In the genomic region with DNA sequence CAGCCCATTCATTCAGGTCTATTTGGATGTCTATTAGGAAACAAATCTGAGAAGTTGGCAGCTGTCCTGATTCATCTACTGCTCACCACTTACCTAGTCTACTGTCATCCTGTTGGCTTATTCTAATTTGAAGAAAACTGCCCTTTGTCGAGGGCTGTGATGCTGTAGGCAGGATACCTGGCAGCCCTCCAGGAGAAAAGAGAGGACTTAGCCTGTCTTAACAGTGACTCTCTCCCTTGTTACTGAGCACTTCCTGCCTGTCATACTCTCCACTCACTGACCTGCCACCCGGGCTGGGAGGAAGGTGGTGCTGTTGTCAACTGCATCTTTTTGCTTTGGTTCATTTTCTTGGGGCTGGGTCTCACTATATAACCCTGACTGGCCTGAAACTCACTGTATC, we compare ENCODE assay signal across 27 mouse cellular contexts. TPM values are rescaled to one million over a fixed set of nuclear protein-coding genes. Genes with fewer than 3 reads are reported as not detected.
DNase-seq lines count a peak whose midpoint lies in the region; ATAC-seq and TF ChIP-seq lines count a peak whose summit lies in the region.
"Had no signal": no experiment of that assay in that cellular context is flagged by ENCODE, and none has a peak within 500 bp of the region (broad histone marks: within the 10 kb centered on the region; RNA-seq: fewer than 3 reads in every experiment).

No protein-coding gene starts in this region.

- H3K27me3 ChIP-seq in heart, embryonic 11.5 days (ENCODE audit: control insufficient read depth, insufficient read depth, low read length), result no peaks in the 10 kb centered on the region; the same call in 1 of the 2 replicates
- H3K27me3 ChIP-seq in kidney, embryonic 16.5 days (ENCODE audit: insufficient read depth, low read length), result no peaks in the 10 kb centered on the region
- no peaks in the 10 kb centered on the region for H3K27me3 ChIP-seq in midbrain, embryonic 11.5 days (ENCODE audit: control insufficient read depth, insufficient read depth, low read length)
- H3K27me3 ChIP-seq in midbrain, postnatal 0 days (ENCODE audit: insufficient read depth, low read length), result no peaks in the 10 kb centered on the region
- no peaks in the 10 kb centered on the region for H3K27me3 ChIP-seq in thymus, adult 2 months (ENCODE audit: control insufficient read depth, insufficient read depth, low read length)
- H3K27me3 ChIP-seq: forebrain, embryonic 12.5 days; hindbrain, embryonic 13.5 days had no signal

- H3K4me1 ChIP-seq in heart, embryonic 11.5 days (ENCODE audit: control insufficient read depth, insufficient read depth, low read length), result peaks cover 7% of the 10 kb centered on the region; the same call in 1 of the 2 replicates
- 0 out of 2 replicates have a peak, but pooled peaks cover 3% of the 10 kb centered on the region for H3K4me1 ChIP-seq in kidney, embryonic 16.5 days (ENCODE audit: insufficient read depth, low read length)
- no peaks in the 10 kb centered on the region for H3K4me1 ChIP-seq in midbrain, embryonic 11.5 days (ENCODE audit: control insufficient read depth, insufficient read depth, low read length)
- no peaks in the 10 kb centered on the region for H3K4me1 ChIP-seq in midbrain, postnatal 0 days (ENCODE audit: insufficient read depth, low read length)
- peaks cover 13% of the 10 kb centered on the region for H3K4me1 ChIP-seq in thymus, adult 2 months (replicated peaks; ENCODE audit: control insufficient read depth, insufficient read depth, low read length)
- H3K4me1 ChIP-seq: forebrain, embryonic 12.5 days; hindbrain, embryonic 13.5 days had no signal

- H3K9ac ChIP-seq in heart, embryonic 11.5 days (ENCODE audit: low read depth, low read length), result no peak overlapping the region
- H3K9ac ChIP-seq in kidney, embryonic 16.5 days (replicated peaks; ENCODE audit: low read length), result no peak overlapping the region
- H3K9ac ChIP-seq in midbrain, embryonic 11.5 days (ENCODE audit: low read length), result no peak overlapping the region
- no peak overlapping the region for H3K9ac ChIP-seq in midbrain, postnatal 0 days (replicated peaks; ENCODE audit: low read length, poor library complexity, severe bottlenecking)
- H3K9ac ChIP-seq: forebrain, embryonic 12.5 days; heart, embryonic 12.5 days; hindbrain, embryonic 13.5 days had no signal

- no peak for TF ChIP-seq POLR2A in thymus, adult 2 months (IDR thresholded peaks at IDR 0.05; ENCODE audit: control insufficient read depth, extremely low read depth, insufficient read depth, low read length, poor library complexity)

- ATAC-seq in heart, embryonic 11.5 days (replicated peaks; ENCODE audit: insufficient number of reproducible peaks, low FRiP score, low TSS enrichment), result no peak
- ATAC-seq in kidney, embryonic 16.5 days (ENCODE audit: low FRiP score, low TSS enrichment), result no peak
- ATAC-seq in midbrain, embryonic 11.5 days (ENCODE audit: low FRiP score), result no peak
- no peak for ATAC-seq in midbrain, postnatal 0 days (ENCODE audit: low FRiP score)
- ATAC-seq: activated CD4-positive, CD25-positive, alpha-beta regulatory T cell, adult 4 months; CD4-positive, CD25-positive, alpha-beta regulatory T cell, adult 4 months; forebrain, embryonic 16.5 days; Patski had no signal

- no peak for TF ChIP-seq CTCF in midbrain, postnatal 0 days (IDR thresholded peaks at IDR 0.05)
- TF ChIP-seq CTCF in thymus, adult 2 months (IDR thresholded peaks at IDR 0.05; ENCODE audit: borderline replicate concordance, control insufficient read depth, extremely low read depth, insufficient read depth, low read length, poor library complexity), result no peak

- H3K27ac ChIP-seq in heart, embryonic 11.5 days (ENCODE audit: low read depth, low read length), result no peak overlapping the region
- H3K27ac ChIP-seq in kidney, embryonic 16.5 days (ENCODE audit: low read length), result no peak overlapping the region
- H3K27ac ChIP-seq in midbrain, embryonic 11.5 days (ENCODE audit: low read depth, low read length), result no peak overlapping the region
- no peak overlapping the region for H3K27ac ChIP-seq in midbrain, postnatal 0 days (ENCODE audit: low read depth, low read length)
- H3K27ac ChIP-seq in thymus, adult 2 months (ENCODE audit: control insufficient read depth, insufficient read depth, low read length), result no peak overlapping the region
- H3K27ac ChIP-seq: forebrain, embryonic 12.5 days; heart, adult 2 months; hindbrain, embryonic 13.5 days had no signal

- no peaks in the 10 kb centered on the region for H3K9me3 ChIP-seq in heart, embryonic 11.5 days (replicated peaks; ENCODE audit: control insufficient read depth, low read length)
- no peaks in the 10 kb centered on the region for H3K9me3 ChIP-seq in kidney, embryonic 16.5 days (ENCODE audit: low read length)
- H3K9me3 ChIP-seq in midbrain, embryonic 11.5 days (ENCODE audit: control insufficient read depth, low read length), result no peaks in the 10 kb centered on the region
- H3K9me3 ChIP-seq in midbrain, postnatal 0 days (ENCODE audit: low read length), result no peaks in the 10 kb centered on the region
- H3K9me3 ChIP-seq: forebrain, embryonic 12.5 days; G1E; heart, embryonic 12.5 days; hindbrain, embryonic 13.5 days had no signal

- no peak overlapping the region for H3K4me3 ChIP-seq in heart, embryonic 11.5 days (ENCODE audit: low read depth, low read length)
- no peak overlapping the region for H3K4me3 ChIP-seq in kidney, embryonic 16.5 days (ENCODE audit: low read length)
- H3K4me3 ChIP-seq in midbrain, embryonic 11.5 days (ENCODE audit: low read depth, low read length), result no peak overlapping the region
- no peak overlapping the region for H3K4me3 ChIP-seq in midbrain, postnatal 0 days (ENCODE audit: low read depth, low read length)
- no peak overlapping the region for H3K4me3 ChIP-seq in thymus, adult 2 months (ENCODE audit: control insufficient read depth, insufficient read depth, low read length)
- H3K4me3 ChIP-seq: forebrain, embryonic 12.5 days; heart, adult 2 months; heart, embryonic 12.5 days; hindbrain, embryonic 13.5 days had no signal

- DNase-seq in heart, postnatal 4 days, result peak; percentile 26
- peak; percentile 47 for DNase-seq in kidney, postnatal 14 days
- DNase-seq in midbrain, embryonic 11.5 days (ENCODE audit: low spot score, missing footprints), result peak; percentile 10
- no peak for DNase-seq in midbrain, postnatal 0 days (ENCODE audit: low spot score)
- DNase-seq in NIH3T3 (ENCODE audit: low read depth), result peak; percentile 30
- DNase-seq in thymus, adult 2 months, result no peak
- DNase-seq: adrenal gland, postnatal 14 days; B cell, adult 2 months; cerebellum, adult 11-12 months; cerebellum, adult 9-11 months; gastrocnemius, postnatal 10 days; heart, adult 2 months; heart, postnatal 36 days had no signal

- H3K36me3 ChIP-seq in heart, embryonic 11.5 days (ENCODE audit: control insufficient read depth, insufficient read depth, low read length), result no peaks in the 10 kb centered on the region
- H3K36me3 ChIP-seq in kidney, embryonic 16.5 days (ENCODE audit: insufficient read depth, low read length), result no peaks in the 10 kb centered on the region
- no peaks in the 10 kb centered on the region for H3K36me3 ChIP-seq in midbrain, embryonic 11.5 days (ENCODE audit: control insufficient read depth, insufficient read depth, low read length)
- H3K36me3 ChIP-seq in midbrain, postnatal 0 days (ENCODE audit: insufficient read depth, low read length), result no peaks in the 10 kb centered on the region
- H3K36me3 ChIP-seq in thymus, adult 2 months (ENCODE audit: control insufficient read depth, insufficient read depth, low read length), result no peaks in the 10 kb centered on the region
- H3K36me3 ChIP-seq: forebrain, embryonic 12.5 days; G1E; heart, embryonic 12.5 days; hindbrain, embryonic 13.5 days had no signal

- H3K4me2 ChIP-seq in heart, embryonic 11.5 days, result no peak overlapping the region
- H3K4me2 ChIP-seq in kidney, embryonic 16.5 days (replicated peaks; ENCODE audit: low read depth, low read length), result no peak overlapping the region
- H3K4me2 ChIP-seq in midbrain, embryonic 11.5 days, result no peak overlapping the region
- H3K4me2 ChIP-seq in midbrain, postnatal 0 days (ENCODE audit: low read depth, low read length, poor library complexity, severe bottlenecking), result no peak overlapping the region
- H3K4me2 ChIP-seq: forebrain, embryonic 12.5 days; heart, embryonic 12.5 days; hindbrain, embryonic 13.5 days had no signal

- 35% methylated on average over 2 of the region's 2 CpGs for WGBS in heart, embryonic 11.5 days (ENCODE audit: insufficient replicate concordance)
- WGBS in kidney, embryonic 16.5 days, result 43% methylated on average over 2 of the region's 2 CpGs
- WGBS in midbrain, embryonic 11.5 days, result 66% methylated on average over 2 of the region's 2 CpGs
- 49% methylated on average over 2 of the region's 2 CpGs for WGBS in midbrain, postnatal 0 days
- WGBS in thymus, adult 2 months, result 4% methylated on average over 2 of the region's 2 CpGs

RNA-seq across cellular contexts. Expression of gene Rnf222, which starts 2.3 kb away (rescaled TPM):
- under 1 TPM; 0.21 to 0.32 TPM for total RNA-seq in heart, postnatal 4 days (2021)
- polyA plus RNA-seq in heart, embryonic 11.5 days (2014; fragmentation: Nextera tagmentation; extraction: Ambion mirVana), result 0.11 and 0.18 TPM in 2 replicates
- 0.05 and 0.17 TPM in 2 replicates for polyA plus RNA-seq in kidney, embryonic 16.5 days (2015; fragmentation: Nextera tagmentation; extraction: Ambion mirVana)
- polyA plus RNA-seq in midbrain, embryonic 11.5 days (2014; fragmentation: Nextera tagmentation; extraction: Ambion mirVana), result 0.04 and 0.07 TPM in 2 replicates
- total RNA-seq in midbrain, postnatal 0 days (2014; rRNA removed), result 0.11 TPM in 1 of 2 replicates, not detected in the other
- not detected in 2 replicates for polyA plus RNA-seq in midbrain, postnatal 0 days (2015; fragmentation: Nextera tagmentation; extraction: Ambion mirVana)
- 0.04 TPM in 1 of 2 replicates, not detected in the other for polyA plus RNA-seq in thymus, adult 2 months (2012; rRNA removed)
- total RNA-seq: adrenal gland, adult 18-20 months; gastrocnemius, postnatal 10 days; heart, postnatal 36 days had no signal
- polyA plus RNA-seq: activated CD4-positive, CD25-positive, alpha-beta regulatory T cell, adult 4 months; CD4-positive, CD25-positive, alpha-beta regulatory T cell, adult 4 months; forebrain, embryonic 16.5 days; G1E; Patski had no signal

RNA-seq across cellular contexts. Expression of gene Rpl26, which starts 10.8 kb away (rescaled TPM):
- 100 to 1,000 TPM; 896 to 908 TPM for total RNA-seq in heart, postnatal 4 days (2021)
- 719 and 795 TPM in 2 replicates for polyA plus RNA-seq in heart, embryonic 11.5 days (2014; fragmentation: Nextera tagmentation; extraction: Ambion mirVana)
- polyA plus RNA-seq in kidney, embryonic 16.5 days (2015; fragmentation: Nextera tagmentation; extraction: Ambion mirVana), result 897 and 905 TPM in 2 replicates
- polyA plus RNA-seq in midbrain, embryonic 11.5 days (2014; fragmentation: Nextera tagmentation; extraction: Ambion mirVana), result 841 and 881 TPM in 2 replicates
- 1,124 and 1,179 TPM in 2 replicates for total RNA-seq in midbrain, postnatal 0 days (2014; rRNA removed)
- polyA plus RNA-seq in midbrain, postnatal 0 days (2015; fragmentation: Nextera tagmentation; extraction: Ambion mirVana), result 561 and 573 TPM in 2 replicates
- polyA plus RNA-seq in thymus, adult 2 months (2012; rRNA removed), result 869 and 1,133 TPM in 2 replicates

RNA-seq across cellular contexts. Expression of gene Ndel1, which starts 19.0 kb away (rescaled TPM):
- total RNA-seq in heart, postnatal 4 days (2021), result 10 to 100 TPM; 57.9 to 66.3 TPM
- 52.5 and 59.9 TPM in 2 replicates for polyA plus RNA-seq in heart, embryonic 11.5 days (2014; fragmentation: Nextera tagmentation; extraction: Ambion mirVana)
- 90.9 and 96.3 TPM in 2 replicates for polyA plus RNA-seq in kidney, embryonic 16.5 days (2015; fragmentation: Nextera tagmentation; extraction: Ambion mirVana)
- polyA plus RNA-seq in midbrain, embryonic 11.5 days (2014; fragmentation: Nextera tagmentation; extraction: Ambion mirVana), result 47.6 and 49.6 TPM in 2 replicates
- 88.0 and 114 TPM in 2 replicates for total RNA-seq in midbrain, postnatal 0 days (2014; rRNA removed)
- polyA plus RNA-seq in midbrain, postnatal 0 days (2015; fragmentation: Nextera tagmentation; extraction: Ambion mirVana), result 106 and 112 TPM in 2 replicates
- 51.3 and 57.0 TPM in 2 replicates for polyA plus RNA-seq in thymus, adult 2 months (2012; rRNA removed)

RNA-seq across cellular contexts. Expression of gene Odf4, which starts 36.3 kb away (rescaled TPM):
- total RNA-seq in heart, postnatal 4 days (2021), result not detected
- not detected in 2 replicates for polyA plus RNA-seq in heart, embryonic 11.5 days (2014; fragmentation: Nextera tagmentation; extraction: Ambion mirVana)
- not detected in 2 replicates for polyA plus RNA-seq in kidney, embryonic 16.5 days (2015; fragmentation: Nextera tagmentation; extraction: Ambion mirVana)
- not detected in 2 replicates for polyA plus RNA-seq in midbrain, embryonic 11.5 days (2014; fragmentation: Nextera tagmentation; extraction: Ambion mirVana)
- 1.5 and 4.3 TPM in 2 replicates for total RNA-seq in midbrain, postnatal 0 days (2014; rRNA removed)
- 0.52 and 2.2 TPM in 2 replicates for polyA plus RNA-seq in midbrain, postnatal 0 days (2015; fragmentation: Nextera tagmentation; extraction: Ambion mirVana)
- 0.24 TPM in 1 of 2 replicates, not detected in the other for polyA plus RNA-seq in thymus, adult 2 months (2012; rRNA removed)
- total RNA-seq: G1E; gastrocnemius, postnatal 10 days; gastrocnemius, postnatal 4 days; heart, adult 2 months; heart, postnatal 36 days had no signal
- polyA plus RNA-seq: activated CD4-positive, CD25-positive, alpha-beta regulatory T cell, adult 4 months; CD4-positive, CD25-positive, alpha-beta regulatory T cell, adult 4 months; embryonic facial prominence, embryonic 11.5 days; G1E; heart, embryonic 12.5 days; heart, embryonic 16.5 days; Patski had no signal

Comparison
In these comparisons a context has a peak if more than half of its experiments do, and no peak if none do; other contexts are left out.
1. DNase-seq: peak in heart, postnatal 4 days (single experiment), kidney, postnatal 14 days (single experiment), midbrain, embryonic 11.5 days (single experiment) and NIH3T3 (single experiment); none in midbrain, postnatal 0 days (single experiment) and thymus, adult 2 months (single experiment).